Mouse (Mus musculus): Measurements from ENCODE around the gene Spcs2.

DNA sequence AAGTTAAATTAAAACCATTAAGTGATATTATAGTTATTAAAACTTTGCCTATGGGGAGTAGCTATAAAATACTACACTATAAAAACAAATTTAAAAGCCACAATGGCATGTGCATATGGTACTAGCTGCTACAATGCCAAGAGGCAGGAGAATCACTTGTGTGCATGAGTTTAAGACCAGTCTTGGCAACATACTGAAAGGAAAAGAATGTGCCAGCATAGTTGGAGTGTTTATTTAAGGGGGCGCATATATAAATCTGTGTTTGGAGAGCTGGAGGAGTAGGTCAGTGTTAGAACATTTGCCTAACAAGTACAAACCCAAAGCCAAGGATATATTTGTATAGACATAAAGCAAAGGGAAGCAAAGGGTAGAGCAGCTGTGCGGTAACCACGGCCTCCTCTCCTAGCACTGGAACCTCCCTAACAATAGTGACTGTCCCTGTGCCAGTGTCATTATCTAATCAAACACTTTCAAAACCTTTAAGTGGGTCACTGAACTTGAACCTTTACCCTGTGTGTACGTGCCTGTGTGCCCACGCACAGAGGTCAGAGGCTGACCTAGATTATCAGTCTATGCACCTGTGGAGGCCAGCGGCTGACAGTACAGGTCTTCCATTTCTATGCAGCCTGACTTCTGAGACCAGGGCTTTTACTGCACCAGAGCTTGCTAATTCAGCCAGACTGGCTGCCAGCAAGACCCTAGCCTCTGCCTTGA, 25.7 kb downstream of the Spcs2 start:
- TF ChIP-seq CTCF (IDR thresholded peaks at IDR 0.05; ENCODE audit: borderline replicate concordance, insufficient read depth, low read depth, low read length) = no peak
- TF ChIP-seq POLR2A (IDR thresholded peaks at IDR 0.05; ENCODE audit: borderline replicate concordance, insufficient read depth, low read length) = no peak
